Mouse (Mus musculus) G1E (cell line): Measurements from ENCODE around the gene Nup133.

ENCODE experiments used
- CTCF ChIP-seq: IDR thresholded peaks from 2 replicates; pipeline ENCODE4 v1.5.1; 2012; ENCODE audit warnings: low read depth, low read length, inconsistent platforms, mixed read lengths
- TAL1 ChIP-seq: conservative IDR thresholded peaks from 2 replicates; pipeline ENCODE4 v1.6.1; 2012; ENCODE audit warnings: low read depth, low read length, inconsistent platforms, mixed read lengths

DNA sequence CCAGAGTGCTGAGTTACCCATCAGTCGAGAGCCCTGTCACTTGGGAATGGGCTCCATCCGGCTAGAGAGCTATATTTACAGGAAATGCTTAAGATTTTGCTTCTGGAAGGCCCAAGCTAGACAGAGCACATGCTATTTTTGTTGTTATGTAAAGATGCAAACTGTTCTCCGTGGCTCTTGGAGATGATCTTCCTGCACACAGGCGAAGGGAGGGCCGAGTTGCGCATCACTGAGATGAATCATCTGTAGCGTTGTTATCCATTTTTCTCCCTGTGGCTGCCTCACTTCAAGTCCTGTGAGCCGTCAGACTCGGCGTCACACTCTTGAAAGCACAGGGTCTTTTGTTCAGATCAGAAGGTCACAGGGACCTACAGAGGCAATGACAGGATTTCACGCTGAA lies 74.7 kb downstream of the Nup133 start:
- TF ChIP-seq CTCF, result no peak
- TF ChIP-seq TAL1, result no peak
